Mouse (Mus musculus): Measurements from ENCODE around the gene Cald1. TPM values are rescaled to one million over a fixed set of nuclear protein-coding genes. Genes with fewer than 3 reads are reported as not detected.

Gene Cald1
- polyA plus RNA-seq, 1 experiment: 39.6 TPM

DNA sequence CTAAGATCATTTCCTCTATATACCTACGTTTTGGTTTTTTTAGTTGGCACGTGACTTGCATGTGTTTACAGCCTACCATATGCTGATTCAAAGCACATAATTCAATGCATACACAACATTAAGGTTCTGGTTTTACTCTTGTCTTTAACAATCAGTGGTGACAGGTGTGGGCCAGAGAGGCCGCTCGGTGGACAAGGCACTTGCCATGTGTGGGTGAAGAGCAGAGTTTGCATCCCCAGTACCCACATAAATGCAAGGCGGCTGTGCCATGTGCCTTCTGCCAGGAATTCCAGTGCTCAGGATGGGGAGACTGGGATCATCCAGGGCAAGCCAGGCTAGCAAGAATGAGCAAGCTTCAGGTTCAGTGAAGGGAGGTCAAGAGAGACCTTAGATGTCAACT lies 14.8 kb downstream of the Cald1 start:
- no peak for DNase-seq (ENCODE audit: low read depth)

DNA sequence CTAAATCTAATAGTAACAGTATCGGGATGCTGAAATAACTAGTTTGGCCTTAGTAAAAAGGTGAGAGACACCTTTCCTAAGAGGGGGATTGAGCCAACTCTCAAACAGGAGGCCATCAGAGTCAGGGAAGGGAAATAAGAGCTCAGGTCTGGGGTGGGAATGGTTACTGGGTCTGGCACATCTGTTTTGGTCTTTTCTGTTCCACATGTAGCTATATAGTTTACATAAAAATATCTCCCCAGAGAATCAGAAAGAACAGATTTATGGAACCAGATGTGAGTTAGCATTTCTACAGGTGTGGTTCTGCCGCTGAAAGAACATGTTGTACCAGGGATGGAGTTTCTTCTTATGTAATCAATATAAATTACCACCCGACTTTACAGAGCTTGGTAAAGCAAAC lies 17.1 kb downstream of the Cald1 start:
- DNase-seq (ENCODE audit: low read depth): no peak

DNA sequence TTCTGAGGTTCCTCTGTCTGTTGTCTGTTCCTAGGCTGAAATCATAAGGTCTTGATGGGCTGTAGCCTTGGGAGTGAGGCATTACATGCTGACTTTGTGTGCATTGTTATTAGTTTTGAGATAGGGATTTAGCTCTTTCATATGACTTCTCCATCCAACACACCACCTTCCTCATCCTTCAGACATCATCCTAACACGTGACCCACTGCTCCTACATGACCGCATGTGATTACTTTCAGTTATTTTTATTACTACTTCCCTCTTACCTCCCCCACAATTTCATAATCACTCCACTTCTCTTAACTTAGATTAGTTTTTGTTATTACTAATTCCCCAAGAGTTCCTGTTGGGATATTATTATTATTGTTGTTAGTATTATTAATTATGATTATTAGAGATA lies 21.2 kb downstream of the Cald1 start:
- no peak for DNase-seq (ENCODE audit: low read depth)

DNA sequence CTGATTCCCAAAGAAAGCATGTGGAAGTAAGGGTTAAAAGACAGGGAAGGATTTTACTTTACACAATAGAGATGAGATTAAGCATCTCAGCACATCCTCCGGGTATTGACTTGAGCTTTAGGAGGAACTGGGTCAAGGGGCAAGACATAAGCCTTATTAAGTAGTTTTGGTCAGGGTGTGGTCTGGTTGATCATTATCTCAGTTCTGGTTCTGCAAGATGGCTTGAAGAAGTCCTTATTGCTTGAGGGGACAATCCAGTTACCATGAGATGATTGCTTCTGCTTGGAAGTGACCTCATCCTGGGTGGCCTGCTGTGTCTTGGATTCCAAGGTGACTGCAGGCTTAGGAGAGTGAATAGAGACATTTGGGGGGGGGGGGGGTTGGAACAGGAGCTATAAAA lies 21.9 kb downstream of the Cald1 start:
- peak; percentile 84 for DNase-seq (ENCODE audit: low read depth)

DNA sequence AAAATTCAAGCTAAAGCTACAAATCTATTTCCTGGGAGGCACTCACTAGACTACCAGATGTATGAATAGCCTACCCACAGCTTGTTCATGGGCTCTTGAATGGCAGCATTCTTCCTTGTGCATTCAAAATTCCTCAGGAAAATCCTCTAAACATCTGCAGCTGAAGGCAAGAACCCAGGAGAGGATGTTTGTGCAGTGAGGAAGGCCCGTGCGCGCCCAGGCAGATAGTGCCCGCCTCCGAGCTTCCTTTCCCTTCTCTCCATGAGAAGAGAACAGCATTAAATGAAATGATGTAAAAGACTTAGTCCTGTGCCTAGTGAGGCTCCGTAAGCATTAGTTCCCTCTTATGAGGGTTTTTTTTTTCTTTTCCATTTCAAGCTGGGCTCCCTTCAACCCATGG lies 24.6 kb downstream of the Cald1 start:
- no peak for DNase-seq (ENCODE audit: low read depth)

DNA sequence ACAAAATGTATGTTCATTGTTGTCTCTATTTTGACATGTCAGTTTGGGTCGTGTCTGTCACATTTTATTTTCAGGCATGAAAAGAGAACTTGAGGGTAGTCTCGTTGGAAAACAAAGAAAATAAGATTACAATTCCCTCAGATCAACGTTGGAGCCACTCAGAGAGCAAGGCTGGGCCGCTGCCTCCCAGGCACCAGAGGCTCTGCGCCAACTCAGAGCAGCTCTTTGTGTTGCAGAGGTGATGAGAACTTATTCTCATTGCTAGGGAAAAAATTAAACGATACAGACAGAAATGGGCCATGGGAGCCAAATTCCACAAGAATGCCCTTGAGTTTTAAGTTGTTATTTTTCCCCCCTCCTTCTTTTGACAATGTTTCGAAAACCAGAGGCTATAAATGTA lies 25.0 kb downstream of the Cald1 start:
- DNase-seq (ENCODE audit: low read depth): no peak

DNA sequence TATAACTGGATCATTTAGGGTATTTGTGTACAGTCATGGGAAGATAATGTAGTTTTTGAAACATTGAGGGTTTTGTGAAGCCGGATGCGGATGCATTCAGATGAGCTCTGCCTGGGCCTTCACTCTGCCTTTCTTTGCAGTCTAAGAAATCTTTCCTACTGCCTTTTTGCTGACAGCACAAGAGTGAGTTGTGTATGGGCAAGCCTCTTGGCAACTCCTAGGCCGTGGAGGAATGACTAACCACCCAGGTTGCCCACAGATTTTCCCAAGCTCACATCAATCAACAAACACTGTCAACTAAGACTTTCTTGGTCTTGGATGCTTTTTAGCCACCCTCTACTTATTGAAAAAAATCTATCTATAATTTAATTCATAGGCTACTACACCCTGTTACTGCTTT lies 26.2 kb downstream of the Cald1 start:
- DNase-seq (ENCODE audit: low read depth): no peak

DNA sequence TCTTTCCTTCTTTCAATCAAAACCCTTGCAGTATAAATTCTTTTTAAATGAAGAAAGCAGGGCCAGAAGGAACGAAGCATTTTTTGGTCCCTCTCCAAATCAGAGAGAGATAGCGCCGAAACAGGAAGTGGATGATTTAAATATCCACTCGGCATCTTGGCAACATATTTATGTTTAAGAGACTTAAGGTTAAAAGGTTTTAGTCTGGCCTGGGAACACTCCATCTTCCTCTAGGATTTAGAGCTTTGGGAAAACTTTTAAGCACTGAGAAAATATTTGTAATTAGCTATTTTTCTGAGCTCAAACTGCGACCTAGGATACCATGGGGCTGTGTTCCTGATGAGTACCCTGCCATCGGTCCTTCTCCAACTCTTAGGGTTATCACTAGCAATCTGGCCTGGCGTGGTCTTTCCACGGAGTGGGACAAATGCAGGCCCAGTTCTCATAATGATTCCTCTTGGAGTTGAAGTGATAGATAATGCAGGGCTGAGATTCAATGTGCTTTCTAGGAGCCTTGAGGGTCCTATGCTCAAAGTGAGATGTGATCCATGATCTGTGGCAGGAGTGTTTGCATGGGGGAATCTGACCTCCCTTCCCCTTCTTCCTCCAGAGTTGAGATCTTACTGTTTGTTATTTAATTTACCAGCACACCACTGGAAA lies 28.4 kb downstream of the Cald1 start:
- no peak for DNase-seq (ENCODE audit: low read depth)

DNA sequence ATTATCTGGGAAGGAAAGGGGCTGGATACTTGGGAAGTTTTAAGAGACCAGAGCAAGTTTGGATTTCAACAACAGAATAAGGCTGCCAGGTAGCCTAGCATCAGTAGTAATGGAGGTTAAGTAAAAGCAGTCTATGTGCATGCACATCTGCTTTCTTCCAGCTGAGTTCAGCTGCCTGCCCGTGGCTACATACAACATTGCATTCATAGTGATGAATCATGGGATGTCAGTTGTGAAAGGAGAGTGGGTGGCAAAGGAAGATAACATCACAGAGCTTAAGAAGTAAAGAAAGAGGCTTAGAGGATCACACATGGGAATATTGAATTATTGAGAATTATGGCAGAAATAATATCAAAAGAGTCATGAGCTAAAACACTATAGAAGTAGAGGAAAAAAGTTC lies 29.8 kb downstream of the Cald1 start:
- DNase-seq (ENCODE audit: low read depth): peak; percentile 84

DNA sequence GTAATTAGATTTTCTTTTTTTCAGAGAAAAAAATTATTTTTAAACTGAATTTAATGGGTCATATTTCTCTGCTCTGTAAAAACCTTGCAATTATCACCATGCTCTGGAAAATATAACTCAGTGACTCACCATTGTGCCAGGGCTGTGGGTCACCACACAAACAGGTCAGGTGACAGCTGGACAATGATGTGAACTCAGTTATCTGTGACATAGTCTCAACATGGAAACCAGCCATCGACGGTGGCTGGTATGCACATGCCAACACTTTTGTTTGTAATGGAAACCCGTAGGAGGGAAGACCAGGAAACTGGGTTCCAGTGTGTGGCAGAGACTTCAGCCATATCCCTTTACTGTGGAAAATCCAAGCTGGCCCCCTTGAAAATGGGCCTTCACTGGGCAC lies 35.5 kb downstream of the Cald1 start:
- no peak for DNase-seq (ENCODE audit: low read depth)

DNA sequence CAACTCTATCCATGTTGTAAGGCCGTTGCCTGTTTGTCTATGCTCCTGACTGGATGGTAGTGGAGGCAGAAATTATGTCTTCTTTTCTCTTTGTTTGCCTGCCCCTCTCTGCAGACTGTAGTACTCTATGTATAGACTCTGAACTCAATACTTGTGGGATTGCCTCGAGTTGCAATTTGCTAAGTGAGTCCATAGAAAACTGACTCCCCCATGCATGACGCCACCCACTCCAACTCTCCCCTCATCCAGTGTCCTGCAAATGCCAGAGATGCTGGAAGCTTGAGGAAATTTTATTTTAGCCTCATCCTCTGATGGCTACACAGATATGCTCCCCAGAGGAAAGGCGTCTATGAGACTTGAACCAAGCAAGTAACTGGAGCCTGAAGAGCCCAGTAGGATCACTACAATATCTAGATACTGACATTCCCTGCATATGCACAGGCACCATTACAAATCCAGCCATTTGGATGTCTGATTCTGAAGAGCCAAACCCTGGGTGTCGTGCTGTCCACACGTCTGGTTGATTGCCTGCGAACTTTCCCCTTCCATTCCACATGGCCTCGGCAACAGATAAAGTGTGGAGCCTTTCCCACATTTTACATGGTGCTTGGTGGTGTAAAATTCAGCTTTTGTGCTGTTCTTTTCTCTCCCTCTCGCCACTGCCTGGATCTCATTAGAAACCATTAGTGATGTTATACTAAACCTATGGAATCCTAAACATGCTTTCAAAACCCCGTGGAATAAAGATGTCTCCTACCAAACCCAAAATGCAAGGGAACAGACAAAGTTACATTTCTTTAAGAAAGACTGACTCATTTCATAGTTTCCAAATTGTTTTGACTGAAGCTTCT lies 39.5 kb downstream of the Cald1 start:
- no peak for DNase-seq (ENCODE audit: low read depth)

DNA sequence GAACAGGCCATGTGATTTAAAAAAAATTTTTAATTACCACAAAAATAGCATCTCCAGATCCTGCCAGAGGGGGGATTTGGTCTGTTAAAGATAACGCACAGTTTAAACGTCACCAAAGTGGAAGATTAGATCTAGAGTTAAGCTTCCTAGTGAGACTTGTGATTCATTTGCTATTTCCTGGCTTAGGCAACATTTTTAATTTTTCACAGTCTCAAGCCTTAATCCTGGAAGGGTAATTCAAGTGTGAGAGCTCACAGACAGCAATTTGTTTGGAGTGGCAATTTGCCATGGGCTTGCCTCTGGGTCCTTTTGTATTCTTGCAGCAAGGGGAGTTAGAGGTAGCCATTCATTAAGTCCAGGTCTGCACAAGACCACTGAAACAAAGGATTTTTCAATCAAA lies 40.4 kb downstream of the Cald1 start:
- no peak for DNase-seq (ENCODE audit: low read depth)

DNA sequence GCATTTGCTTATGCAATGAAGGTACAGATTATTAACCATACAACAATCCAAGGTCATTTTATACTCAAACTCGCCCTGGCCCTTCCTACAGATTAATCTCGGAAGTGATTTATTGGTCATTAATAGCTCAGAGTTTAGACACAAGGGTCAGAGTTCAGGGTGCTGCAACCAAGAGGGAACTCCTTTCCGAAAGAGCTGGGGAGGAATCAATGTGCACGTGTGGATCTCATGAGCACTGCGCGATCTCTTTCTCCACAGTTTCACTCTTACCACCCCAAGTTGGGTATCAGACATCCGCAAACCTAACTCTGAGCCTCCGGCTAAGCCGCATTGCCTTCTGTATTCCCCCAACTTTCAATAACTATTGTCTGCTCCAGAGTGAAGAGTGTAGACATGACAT lies 41.9 kb downstream of the Cald1 start:
- DNase-seq (ENCODE audit: low read depth): no peak

DNA sequence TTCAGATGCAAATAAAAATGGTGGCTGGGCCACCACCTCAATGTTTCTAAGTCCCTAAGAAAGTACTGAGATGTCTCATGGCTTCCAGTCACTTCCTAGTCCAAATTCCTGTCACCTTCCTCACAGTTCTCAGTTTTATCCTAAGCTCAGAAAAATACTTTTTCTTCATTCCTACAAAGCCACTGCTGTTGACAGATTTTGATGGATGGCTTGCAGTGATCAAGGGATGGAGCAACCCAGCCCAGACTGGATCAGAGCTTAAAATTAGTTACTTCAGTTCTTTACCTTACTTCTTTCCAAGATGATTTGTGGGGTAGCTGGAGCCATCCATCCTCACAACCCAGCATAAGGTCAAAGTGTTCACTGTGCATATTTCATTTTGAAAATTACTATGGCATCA lies 42.8 kb downstream of the Cald1 start:
- no peak for DNase-seq (ENCODE audit: low read depth)

DNA sequence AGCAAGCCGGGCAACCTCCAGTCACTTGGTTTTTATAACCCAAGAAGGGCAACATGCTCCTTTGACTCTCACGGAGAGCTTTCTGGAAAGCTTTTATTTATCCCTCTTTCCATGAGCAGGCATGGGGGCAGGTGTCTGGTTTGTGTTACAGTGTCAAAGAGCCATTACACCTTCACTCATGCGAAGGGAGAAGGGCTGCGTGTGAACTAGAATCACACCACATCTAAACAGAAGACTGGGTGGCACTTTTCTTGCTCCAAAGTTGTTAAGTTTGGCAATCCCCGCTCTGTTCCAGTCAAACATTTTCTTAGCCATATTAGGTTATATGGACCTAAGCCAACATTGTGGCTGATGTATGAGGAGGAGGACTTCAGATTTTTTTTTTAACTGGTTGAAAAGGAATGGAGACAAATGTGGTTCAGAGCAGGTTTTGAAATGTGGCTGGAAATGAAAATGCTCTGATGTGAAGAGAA lies 43.8 kb downstream of the Cald1 start:
- no peak for DNase-seq (ENCODE audit: low read depth)

DNA sequence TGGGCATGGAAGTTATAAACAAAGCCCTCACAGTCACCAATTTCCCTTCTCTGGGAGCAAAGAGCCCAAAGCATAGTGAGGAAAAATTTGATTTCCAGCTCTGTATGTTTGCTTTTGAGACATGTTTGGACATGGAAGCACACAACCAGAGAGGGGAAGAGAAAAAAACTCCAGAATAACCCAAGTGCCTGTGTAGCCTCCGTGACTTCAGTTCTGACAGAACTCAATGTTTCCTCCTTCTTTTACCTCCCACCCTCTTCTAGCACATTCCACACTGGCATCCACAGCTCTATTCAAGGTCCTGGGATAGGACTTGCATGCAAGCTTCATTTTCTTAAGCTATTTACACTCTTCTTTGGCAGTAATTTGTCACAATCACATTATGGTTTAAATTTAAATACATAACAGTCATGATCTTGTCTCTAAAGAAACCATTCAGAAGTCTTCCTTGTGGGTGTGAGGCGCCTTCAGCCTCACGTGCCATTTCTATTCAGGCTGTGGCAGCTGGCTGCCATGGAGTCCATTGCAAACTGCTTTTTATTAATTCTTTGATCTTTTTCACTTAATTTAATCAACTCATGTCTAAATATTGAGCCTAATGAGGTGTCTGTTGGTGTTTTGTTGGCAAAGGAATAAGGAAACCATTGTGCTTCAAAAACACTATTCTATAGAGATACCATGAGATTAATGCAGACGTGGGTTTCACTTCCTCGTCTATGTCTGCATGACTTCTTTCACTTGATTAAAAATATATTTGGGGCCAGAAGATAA lies 49.9 kb downstream of the Cald1 start:
- no peak for DNase-seq (ENCODE audit: low read depth)

DNA sequence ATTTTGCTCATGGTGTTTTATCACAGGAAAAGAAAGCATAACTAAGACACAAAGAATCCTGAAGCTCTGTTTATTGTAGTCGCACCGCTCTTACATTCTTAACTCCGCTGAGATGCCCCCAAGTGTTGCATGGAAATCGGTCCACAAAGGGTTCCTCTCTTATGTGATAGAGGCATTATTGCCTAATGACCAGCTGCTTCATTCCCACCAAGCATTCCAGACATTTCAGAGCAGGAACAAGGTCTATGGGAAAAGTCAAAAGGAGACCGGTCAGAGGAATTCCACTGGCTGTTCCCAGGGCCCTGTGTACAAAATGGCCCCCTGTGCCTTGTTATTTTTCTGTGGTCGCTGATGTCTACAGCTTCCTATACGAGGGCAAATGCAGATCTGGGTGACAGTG lies 53.0 kb downstream of the Cald1 start:
- no peak for DNase-seq (ENCODE audit: low read depth)

DNA sequence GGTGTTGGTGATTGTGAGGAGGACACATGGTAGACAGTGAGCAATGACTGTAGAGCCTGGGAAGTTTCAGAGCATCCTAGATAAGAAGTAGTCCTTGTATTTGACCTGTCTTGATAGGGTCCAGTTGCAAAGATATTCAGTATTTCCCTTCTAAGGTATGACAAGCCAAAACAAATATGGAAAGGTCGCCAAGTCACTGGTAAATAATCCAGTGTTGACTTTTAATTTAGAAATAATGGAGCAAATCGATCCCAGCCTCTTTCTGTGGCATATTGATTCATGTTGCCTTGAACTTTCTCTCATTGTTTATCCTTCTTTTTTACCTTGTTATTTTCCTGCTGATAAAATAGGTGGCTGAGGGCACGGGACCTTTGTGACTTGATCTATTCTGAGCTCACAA lies 57.4 kb downstream of the Cald1 start:
- no peak for DNase-seq (ENCODE audit: low read depth)

DNA sequence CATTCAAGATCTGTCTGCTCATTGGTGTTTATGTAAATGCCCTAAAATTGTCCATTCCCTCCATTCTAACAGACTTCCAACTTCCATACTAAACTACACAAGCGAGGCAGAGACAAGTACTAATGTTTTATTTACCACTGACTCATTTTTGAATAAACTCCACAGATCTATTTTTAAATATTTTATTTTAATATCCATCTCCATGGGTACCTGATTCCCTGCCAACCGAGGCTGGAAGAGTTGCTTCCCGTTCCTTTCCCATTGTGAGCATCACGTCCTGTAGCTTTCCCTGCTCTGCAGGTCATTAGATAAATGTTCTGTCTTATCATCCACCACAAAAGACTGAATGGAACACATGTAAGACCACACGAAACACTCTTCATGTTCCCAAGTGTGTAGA lies 60.5 kb downstream of the Cald1 start:
- DNase-seq (ENCODE audit: low read depth): no peak

DNA sequence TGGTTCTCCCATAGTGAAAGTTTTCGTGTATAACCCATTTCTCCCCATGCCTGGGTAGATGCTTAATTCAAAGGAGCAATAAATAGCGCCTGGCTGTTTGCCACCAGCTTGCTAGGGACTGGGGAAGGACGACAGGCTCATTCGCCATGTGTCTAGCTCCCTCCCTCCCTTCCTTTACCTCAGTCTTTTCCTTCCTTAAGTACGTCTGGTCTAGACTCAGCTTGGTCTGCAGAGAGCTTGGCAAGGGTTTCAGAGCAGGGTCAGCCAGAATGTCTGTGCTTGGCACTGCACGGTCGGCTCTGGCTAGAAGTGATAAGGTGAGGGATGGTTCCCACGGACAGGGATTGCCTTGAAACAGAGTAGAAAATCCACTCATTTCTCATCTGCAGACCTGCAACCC lies 62.4 kb downstream of the Cald1 start:
- no peak for DNase-seq (ENCODE audit: low read depth)

DNA sequence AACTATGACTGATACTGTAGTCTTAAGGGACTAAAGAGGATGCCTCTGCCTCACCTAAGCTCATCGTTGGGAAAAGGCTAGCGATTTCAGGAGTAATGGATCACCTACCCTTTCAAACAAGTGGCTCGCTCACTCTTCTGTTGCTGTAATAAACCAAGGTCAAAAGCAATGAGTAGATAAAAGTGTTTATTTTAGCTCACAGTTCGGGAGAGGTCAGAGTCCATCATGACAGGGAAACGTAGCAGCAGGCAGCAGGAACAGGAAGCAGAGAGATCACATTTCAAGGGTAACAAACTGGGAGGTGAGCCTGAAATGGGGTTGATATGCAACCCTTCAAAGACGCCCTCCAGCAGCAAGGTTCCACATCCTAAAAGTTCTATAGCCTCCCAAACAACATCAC lies 64.3 kb downstream of the Cald1 start:
- DNase-seq (ENCODE audit: low read depth): no peak

DNA sequence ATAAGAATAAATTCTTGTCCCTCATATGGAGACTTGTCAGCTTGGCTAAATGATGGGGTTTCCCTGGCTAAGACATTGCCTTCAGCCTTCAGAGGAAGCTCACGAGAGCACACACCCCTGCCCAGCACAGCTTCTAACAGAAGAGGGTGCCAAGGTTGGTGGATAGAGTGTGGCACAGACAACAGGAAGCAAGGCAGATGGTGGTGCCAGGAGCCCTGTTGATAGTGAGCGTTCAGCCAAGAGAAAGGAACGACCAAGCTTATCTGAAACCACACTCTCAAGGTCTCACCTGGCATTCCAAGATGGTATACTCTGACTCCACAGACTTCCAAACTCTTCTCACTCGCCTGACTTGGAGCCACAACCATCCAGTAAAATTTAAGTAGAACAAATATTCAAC lies 66.0 kb downstream of the Cald1 start:
- no peak for DNase-seq (ENCODE audit: low read depth)

DNA sequence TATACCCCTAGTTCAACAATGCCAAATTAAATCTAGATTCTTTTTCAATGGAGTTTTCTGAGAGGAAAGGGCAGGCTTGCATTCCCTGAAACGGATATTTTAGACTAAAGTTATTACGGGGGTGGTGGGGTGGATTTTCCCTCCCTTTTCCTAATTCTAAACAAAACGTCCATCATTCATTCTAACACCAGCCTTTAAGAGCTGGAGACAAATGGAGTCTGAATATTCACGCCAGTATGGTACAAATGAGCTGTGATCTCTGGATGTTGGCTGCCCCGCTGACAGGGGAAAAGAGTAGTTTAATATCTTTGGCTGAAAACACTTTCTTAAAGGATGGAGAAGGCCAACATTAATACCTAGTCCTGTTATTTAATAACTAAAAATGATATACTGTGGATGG lies 66.4 kb downstream of the Cald1 start:
- no peak for DNase-seq (ENCODE audit: low read depth)

Measured in gonadal fat pad, adult 2 months (tissue).